Mouse (Mus musculus): Measurements from ENCODE around the gene Etv6.

DNA sequence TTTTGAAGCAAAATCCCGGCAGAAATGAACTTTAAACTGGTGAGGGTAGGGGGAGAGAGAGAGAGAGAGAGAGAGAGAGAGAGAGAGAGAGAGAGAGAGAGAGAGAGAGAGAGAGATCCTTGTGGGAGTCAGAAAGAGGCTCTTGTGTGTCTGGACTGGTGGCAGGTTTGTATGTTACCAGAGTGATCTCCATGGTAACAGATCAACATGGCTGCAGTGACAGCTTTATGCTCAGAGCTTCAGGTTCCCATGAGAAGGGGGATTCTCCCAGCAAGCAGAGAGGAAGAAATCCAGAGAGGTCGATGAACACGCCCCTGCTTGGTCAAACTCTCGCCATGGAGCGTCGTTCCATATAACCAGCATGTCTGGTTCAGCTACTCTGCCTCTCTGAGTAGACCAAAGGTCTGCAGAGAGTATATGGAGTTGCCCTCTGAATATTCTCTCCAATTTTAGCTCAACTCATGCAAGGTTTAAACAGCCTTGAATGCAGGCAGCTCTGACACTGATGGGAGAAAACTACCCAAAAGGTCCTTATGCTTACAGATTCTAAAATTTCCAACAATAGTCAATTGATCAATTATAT lies 122.1 kb downstream of the Etv6 start:
- TF ChIP-seq POLR2A (IDR thresholded peaks at IDR 0.05; ENCODE audit: insufficient read depth, low read depth, low read length) (no peak), CTCF (IDR thresholded peaks at IDR 0.05; ENCODE audit: insufficient read depth, low read depth, low read length) (no peak)
